Mouse (Mus musculus): Measurements from ENCODE around the gene Slc9a3r2.

Slc9a3r2 gene

DNA sequence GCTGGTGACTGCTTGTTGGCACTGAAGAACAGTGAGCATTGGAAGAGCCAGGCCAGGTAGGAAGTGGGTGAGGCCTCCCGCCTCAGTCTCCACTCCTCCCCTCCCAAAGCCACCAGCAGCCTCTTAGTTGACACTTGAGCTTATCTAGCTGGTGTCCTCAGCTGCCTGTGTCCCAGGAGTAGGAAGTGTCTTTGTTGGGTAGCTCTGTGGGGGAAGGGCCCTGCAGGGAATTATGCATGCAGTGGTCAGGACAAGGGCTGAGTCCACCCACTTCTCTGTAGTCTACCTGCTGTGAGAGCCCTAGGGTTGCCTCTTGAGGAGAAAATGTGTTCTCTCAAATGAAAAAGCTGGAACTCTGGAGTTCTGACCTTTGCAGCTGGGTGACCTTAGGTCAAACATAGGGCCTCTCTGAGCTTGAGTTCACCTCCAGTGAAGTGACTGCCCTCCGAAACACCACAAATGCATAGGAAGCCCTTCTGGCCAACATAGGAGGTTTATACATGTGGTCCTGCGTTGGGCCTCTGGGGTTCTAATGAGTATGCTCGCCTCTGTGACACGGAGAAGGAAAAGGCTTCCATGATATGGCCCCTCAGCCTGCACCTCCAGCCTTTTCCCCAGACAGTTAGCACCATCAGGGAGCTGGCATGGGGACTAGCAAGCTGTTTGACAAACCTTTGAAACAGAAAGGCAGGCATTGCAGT is 13.2 kb downstream of the Slc9a3r2 start:
- no peak for DNase-seq (ENCODE audit: low spot score in 2 of 2)

DNA sequence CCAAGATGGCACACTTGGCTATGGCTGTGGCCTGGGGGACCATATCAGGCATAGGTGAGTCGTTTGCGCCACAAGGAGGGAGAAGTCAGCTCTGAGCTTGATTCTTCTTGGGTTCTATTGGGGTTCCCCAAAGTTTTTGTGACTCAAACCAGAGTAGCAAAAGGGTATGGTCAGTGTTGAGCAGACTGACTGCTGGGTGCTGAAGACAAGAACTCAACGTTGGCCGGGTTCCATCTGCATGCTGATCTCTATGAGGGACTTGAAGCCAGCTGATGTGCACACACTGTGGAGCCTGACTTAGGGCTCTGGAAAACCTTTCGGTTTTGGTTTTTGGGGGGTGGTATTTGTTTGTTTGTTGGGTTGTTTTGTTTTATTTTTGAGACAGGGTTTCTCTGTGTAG is 14.4 kb downstream of the Slc9a3r2 start:
- DNase-seq (ENCODE audit: low spot score in 2 of 2): no peak

- peak in 1 of 2 experiments; percentile 47 for DNase-seq (ENCODE audit: low spot score in 2 of 2)
Measured at GRCm38 (mm10) chr17:24635024-24635423, 15.1 kb downstream of the Slc9a3r2 start.

- DNase-seq (ENCODE audit: low spot score in 2 of 2): no peak
Measured at GRCm38 (mm10) chr17:24633831-24634230, 16.3 kb downstream of the Slc9a3r2 start.

GRCm38 (mm10) chr17:24632813-24633449 is 17.2 kb downstream of the Slc9a3r2 start:
- no peak for DNase-seq (ENCODE audit: low spot score in 2 of 2)

DNA sequence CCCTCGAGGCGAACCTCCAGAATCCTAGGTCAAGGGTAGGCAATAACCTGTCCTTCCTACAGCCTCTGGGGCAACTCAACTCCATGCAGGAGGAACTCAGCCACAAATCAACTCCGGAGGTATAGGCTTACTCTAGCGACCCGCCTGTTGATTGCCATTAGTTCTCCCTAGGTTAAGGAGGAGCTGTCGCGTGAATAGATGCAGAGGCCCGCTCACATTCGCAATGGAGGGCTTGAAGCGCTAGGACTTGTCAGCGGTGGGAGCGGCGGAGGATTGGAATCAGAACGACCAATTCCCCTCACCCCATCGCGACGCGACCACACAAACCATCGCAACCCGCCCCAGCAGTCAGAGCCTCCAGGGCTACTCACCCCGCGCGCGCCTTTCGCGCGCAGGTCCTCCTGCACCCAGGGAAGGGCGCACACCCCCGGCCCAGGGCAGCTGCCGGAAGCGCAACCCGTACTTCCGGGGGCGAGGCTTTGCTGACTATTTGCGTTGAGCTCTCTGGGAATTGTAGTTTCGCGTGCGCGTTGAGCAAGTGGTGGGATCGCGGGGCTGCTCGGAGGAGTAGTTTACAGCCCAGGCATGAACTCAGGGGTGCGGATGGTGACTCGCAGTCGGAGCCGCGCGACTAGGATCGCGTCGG is 17.8 kb downstream of the Slc9a3r2 start, which contains the start of the genes Tsc2 and Nthl1:
TSS of gene Tsc2 (minus strand) at position 464 of the 646 bp plus-strand sequence.
TSS of gene Nthl1 (plus strand) at position 514 of the 646 bp plus-strand sequence.
- DNase-seq (ENCODE audit: low spot score in 2 of 2): peak in 1 of 2 experiments; percentile 80

GRCm38 (mm10) chr17:24630072-24630471 is 20.1 kb downstream of the Slc9a3r2 start:
- peak in 1 of 2 experiments; percentile 49 for DNase-seq (ENCODE audit: low spot score in 2 of 2)

DNA sequence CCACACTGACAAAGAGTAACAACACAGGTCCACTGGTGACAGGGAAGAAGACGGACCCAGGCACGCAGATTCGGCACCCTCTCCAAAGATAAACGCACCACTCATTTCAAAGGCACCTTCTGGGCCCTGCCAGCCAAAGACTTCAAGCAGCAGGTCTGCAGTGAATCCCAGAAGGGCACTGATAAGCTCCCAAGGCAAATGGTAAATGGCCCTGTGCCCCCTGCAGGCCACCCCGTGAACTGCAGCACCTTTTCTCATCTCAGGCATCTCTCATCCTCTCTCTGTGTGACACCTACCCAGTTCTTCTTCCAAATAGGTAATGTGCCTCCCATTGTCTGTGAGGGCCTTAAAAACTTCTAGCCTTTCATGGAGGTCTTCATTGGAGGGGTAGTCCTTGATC is 21.5 kb downstream of the Slc9a3r2 start:
- peak in 1 of 2 experiments; percentile 81 for DNase-seq (ENCODE audit: low spot score in 2 of 2)

GRCm38 (mm10) chr17:24625472-24625871 is 24.7 kb downstream of the Slc9a3r2 start:
- DNase-seq (ENCODE audit: low spot score in 2 of 2): no peak

DNA sequence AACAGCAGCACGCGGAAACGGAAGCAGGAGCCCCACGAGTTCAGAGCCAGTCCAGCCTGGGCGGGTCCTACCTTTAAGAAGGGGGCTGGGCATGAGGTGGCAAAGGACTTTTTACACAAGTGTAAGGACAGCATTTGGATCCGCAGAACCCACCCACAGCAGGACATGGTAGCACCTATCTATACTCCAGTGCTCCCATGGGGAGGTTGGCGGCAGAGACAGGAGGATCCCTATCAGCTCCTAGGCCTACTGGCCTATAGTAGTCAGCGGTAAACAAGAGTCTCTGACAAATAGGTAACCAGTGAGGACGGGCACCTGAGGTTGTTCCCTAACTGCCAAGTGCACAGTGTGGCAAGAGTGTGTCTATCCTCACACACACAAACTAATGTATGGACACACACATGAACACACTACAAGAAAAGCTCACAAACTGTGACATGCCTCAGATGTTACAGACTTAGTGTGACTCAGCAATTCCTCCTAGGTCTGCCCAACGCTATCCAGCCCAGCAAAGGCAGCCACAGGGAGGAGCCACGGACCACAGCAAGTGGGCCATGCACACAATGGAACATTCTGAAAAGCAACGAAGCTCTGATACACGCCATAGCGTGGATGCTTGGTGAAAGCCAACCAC is 32.4 kb downstream of the Slc9a3r2 start:
- no peak for DNase-seq (ENCODE audit: low spot score in 2 of 2)

- no peak for DNase-seq (ENCODE audit: low spot score in 2 of 2)
Measured at GRCm38 (mm10) chr17:24610711-24611110, 39.4 kb downstream of the Slc9a3r2 start.

- DNase-seq (ENCODE audit: low spot score in 2 of 2): no peak
Measured at GRCm38 (mm10) chr17:24608874-24609273, 41.3 kb downstream of the Slc9a3r2 start.

GRCm38 (mm10) chr17:24608370-24608769 is 41.8 kb downstream of the Slc9a3r2 start:
- DNase-seq (ENCODE audit: low spot score in 2 of 2): no peak

DNA sequence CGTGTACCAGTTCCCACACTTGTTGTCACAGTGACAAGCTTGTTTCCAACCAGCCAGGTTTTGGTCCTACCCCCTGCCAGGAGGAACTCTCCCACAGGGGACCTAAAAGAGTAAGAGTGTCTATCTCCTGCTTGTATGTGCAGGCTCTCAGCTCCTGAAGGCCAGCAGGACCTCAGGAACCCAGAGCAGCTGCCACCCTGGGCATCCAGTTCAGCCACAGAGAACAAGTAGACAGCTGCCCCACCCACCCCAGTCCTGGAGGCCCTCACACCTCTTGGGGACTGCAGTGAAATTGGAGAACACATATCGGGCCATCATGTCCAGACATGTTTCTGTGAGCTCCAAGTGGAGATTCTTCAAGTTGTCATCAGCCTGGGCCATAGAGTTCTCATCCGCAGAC is 45.6 kb downstream of the Slc9a3r2 start:
- DNase-seq (ENCODE audit: low spot score in 2 of 2): no peak

DNA sequence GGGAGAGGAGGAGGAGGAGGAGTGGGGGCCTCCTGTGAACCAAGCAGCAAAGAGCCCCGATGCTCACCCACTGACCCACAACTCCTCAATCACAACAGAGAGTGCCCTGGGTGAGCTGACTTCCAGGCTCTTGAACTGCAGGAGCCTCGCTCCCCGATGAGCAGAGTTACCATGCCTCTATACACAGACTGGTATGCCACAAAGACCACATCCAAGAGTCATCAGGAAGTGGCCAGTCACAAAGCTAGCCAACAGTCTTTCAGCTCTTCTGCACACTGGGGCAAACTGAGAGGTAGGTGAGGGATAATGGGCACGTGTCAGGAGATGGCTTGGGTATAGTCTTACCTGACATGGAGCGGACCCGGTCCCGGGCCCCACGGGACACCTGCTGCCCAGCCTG is 46.2 kb downstream of the Slc9a3r2 start:
- no peak for DNase-seq (ENCODE audit: low spot score in 2 of 2)

- DNase-seq (ENCODE audit: low spot score in 2 of 2): no peak
Measured at GRCm38 (mm10) chr17:24600502-24600901, 49.6 kb downstream of the Slc9a3r2 start.

DNA sequence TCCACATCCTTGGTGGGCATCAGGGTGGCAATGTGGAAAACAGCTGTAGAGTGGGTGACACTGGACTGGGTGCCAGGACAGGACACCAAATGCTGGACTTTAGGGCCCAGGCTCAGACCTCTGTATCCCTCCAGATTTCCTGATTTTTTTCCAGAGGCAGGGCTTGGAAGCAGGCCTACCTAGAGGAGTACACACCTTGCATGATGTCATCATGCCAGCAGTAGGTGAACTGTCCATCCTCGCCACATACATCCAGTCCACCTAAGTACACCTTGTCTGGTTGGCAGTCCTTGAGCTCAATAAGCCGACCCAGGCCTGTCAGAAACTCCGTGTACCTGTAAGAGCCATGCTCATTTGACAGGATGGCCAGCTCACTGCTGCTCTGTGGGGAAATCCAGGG is 52.1 kb downstream of the Slc9a3r2 start:
- DNase-seq (ENCODE audit: low spot score in 2 of 2): no peak

DNA sequence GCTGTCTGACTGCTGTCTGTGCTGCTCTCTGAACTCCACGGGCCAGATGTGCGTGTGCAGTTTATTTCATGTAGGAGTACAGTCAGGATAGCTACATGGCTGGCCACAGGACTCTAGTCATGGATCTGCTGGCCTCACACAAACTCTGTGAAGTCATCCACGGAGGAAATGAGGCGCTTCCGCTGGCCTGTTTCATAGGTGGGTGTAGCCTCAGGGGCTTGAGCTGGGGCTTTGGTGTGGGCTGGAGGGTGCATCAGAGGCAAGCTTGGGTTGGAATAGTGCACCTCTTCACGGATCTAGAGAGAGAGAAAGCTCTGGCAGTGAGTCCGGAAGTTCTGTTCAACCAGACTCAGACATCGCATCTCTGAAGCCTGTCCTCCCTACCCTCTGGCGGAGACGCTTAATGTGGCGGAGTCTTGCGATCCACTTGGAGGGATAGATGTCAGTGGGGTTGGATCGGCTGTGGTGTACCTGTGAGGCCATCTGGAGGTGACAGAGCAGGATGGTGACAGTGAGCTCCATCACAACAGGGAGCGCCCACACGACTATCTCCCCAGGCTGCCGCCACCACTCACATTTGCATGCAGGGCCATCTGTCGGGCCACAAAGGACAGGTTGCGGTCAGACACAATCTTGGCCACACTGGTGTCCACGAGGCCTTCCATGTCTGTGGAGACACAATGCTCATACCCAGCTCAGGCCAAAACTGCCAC is 53.5 kb downstream of the Slc9a3r2 start:
- DNase-seq (ENCODE audit: low spot score in 2 of 2): no peak

DNA sequence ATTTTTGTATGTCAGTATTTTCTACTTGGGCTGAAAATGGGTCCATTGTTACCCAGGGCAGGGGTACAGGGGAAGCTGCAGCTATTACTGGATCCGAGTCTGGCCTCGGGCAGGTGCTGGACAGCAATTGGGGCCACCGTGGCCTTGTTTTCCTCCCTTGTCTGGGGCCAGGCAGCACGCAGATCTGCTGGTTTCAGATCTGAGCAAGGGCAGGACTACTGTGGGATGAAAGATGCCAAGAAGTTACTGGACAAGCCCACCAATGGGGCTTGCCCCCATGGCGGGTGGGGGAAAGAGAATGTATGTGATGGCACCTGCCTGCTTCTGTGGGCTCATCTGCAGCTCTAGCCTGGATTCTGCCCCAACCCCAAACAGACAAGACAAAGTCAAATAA is 54.1 kb downstream of the Slc9a3r2 start:
- DNase-seq (ENCODE audit: low spot score in 2 of 2): no peak

DNA sequence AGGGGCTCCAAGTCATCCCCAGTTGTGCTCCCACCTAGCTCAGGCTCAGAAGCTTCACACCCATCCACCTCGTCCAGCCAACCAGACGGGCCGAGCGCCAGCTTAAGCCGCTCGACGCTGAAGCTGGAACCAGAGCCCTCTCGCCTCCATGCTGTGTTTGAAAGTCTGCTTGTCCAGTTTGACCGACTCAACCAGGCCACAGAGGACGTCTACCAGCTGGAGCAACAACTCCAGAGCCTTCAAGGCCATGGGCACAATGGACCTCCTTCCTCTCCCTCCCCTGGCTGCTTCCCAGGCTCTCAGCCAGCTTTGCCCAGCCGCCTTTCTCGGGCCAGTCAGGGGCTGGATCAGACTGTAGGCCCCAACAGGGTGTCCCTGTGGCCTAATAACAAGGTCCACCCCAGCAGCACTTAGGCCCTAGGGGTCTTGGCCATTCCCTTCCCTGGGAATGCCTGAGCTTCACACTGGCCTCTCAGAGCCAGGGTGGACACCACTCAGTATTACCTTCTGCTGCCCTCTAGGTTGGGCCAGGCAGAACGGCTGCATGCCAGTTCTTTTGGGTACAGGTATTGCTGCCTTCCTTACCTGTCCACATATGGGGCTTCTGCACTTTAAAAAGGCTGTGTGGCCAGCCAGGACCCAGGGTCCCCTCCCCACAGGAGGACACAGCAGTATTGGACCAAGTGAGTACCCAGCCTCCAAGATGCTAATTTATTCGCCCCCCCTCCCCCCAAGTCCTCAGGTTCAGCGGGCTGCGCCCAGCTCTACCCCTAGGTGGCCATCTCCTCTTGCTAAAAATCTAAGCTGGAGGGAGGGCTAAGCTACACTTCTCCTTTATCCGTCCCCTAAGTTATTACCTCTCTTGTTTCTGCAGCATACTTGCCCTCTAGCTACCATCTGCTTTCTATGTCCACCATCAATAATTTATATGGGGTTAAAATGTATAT is 54.7 kb downstream of the Slc9a3r2 start:
- DNase-seq (ENCODE audit: low spot score in 2 of 2): no peak
